Comparison of ENCODE assay signal across 8 mouse cellular contexts in the genomic region with DNA sequence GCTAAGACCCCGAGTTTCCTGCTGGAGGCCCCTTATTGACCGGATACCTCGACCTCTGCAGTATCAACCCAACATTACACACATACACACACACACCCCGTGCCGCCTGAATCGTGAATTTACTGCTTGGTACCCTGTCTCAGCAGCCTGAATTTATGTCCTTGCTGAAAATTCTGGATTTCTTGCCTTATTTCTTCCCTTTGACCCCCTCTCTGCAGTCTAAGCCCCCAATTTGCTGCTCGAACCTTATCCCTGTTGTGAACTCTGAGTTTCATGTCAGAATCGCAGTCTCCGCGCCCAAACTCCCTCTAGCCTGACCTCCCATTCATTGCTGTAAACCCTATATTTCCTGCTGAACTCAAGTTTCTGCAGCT. TPM values are rescaled to one million over a fixed set of nuclear protein-coding genes. Genes with fewer than 3 reads are reported as not detected.
A peak's percentile ranks its signal among the peaks of the same experiment; 100 is the strongest.
DNase-seq lines count a peak whose midpoint lies in the region; ATAC-seq and TF ChIP-seq lines count a peak whose summit lies in the region.

No protein-coding gene starts in this region.

- no peaks in the 10 kb centered on the region for H3K9me3 ChIP-seq in embryonic facial prominence, embryonic 13.5 days
- H3K9me3 ChIP-seq in intestine, embryonic 14.5 days (ENCODE audit: control insufficient read depth, low read length): no peaks in the 10 kb centered on the region
- no peaks in the 10 kb centered on the region for H3K9me3 ChIP-seq in neural tube, embryonic 12.5 days

- intact Hi-C loops in left cerebral cortex, adult 2 months (cut with DNase I): loop anchor here (2.0 kb wide), 1 partner anchor 18 kb away; no protein-coding TSS in a partner anchor
- intact Hi-C loops in left cerebral cortex, postnatal 10 days (cut with DNase I): no loop called here
- intact Hi-C loops in left cerebral cortex, postnatal 36 days (cut with DNase I): no loop called here

- H3K27me3 ChIP-seq in embryonic facial prominence, embryonic 13.5 days: no peaks in the 10 kb centered on the region
- H3K27me3 ChIP-seq in intestine, embryonic 14.5 days (replicated peaks; ENCODE audit: control insufficient read depth, insufficient read depth, low read length): no peaks in the 10 kb centered on the region
- no peaks in the 10 kb centered on the region for H3K27me3 ChIP-seq in neural tube, embryonic 12.5 days (replicated peaks)

- WGBS in embryonic facial prominence, embryonic 13.5 days: 3% methylated on average over 10 of the region's 10 CpGs
- 3% methylated on average over 10 of the region's 10 CpGs for WGBS in intestine, embryonic 14.5 days
- 13% methylated on average over 10 of the region's 10 CpGs for WGBS in neural tube, embryonic 12.5 days

- peak overlapping the region; percentile 94 for H3K9ac ChIP-seq in embryonic facial prominence, embryonic 13.5 days
- peak overlapping the region; percentile 84 for H3K9ac ChIP-seq in intestine, embryonic 14.5 days (ENCODE audit: low read length)
- peak overlapping the region; percentile 96 for H3K9ac ChIP-seq in neural tube, embryonic 12.5 days

- peak overlapping the region; percentile 87 for H3K4me2 ChIP-seq in embryonic facial prominence, embryonic 13.5 days
- H3K4me2 ChIP-seq in intestine, embryonic 14.5 days (ENCODE audit: low read length): peak overlapping the region; percentile 60
- H3K4me2 ChIP-seq in neural tube, embryonic 12.5 days (replicated peaks): peak overlapping the region; percentile 93

- peak overlapping the region; percentile 96 for H3K27ac ChIP-seq in left cerebral cortex, adult 2 months
- peak overlapping the region; percentile 97 for H3K27ac ChIP-seq in embryonic facial prominence, embryonic 13.5 days
- peak overlapping the region; percentile 90 for H3K27ac ChIP-seq in intestine, embryonic 14.5 days (ENCODE audit: low read depth)
- H3K27ac ChIP-seq in neural tube, embryonic 12.5 days: peak overlapping the region; percentile 84; the same call in 1 of the 2 replicates

- peaks cover 48% of the 10 kb centered on the region for H3K4me1 ChIP-seq in embryonic facial prominence, embryonic 13.5 days
- peaks cover 23% of the 10 kb centered on the region for H3K4me1 ChIP-seq in intestine, embryonic 14.5 days (replicated peaks; ENCODE audit: control insufficient read depth, insufficient read depth, low read length)
- H3K4me1 ChIP-seq in neural tube, embryonic 12.5 days: peaks cover 41% of the 10 kb centered on the region

- peaks cover 31% of the 10 kb centered on the region for H3K36me3 ChIP-seq in embryonic facial prominence, embryonic 13.5 days
- peaks cover 35% of the 10 kb centered on the region for H3K36me3 ChIP-seq in intestine, embryonic 14.5 days (ENCODE audit: control insufficient read depth, insufficient read depth, low read length)
- H3K36me3 ChIP-seq in neural tube, embryonic 12.5 days: peaks cover 20% of the 10 kb centered on the region

- peak overlapping the region; percentile 84 for H3K4me3 ChIP-seq in left cerebral cortex, adult 2 months
- peak overlapping the region; percentile 87 for H3K4me3 ChIP-seq in embryonic facial prominence, embryonic 13.5 days
- H3K4me3 ChIP-seq in intestine, embryonic 14.5 days (ENCODE audit: low read depth, low read length): peak overlapping the region; percentile 74
- peak overlapping the region; percentile 88 for H3K4me3 ChIP-seq in neural tube, embryonic 12.5 days

- TF ChIP-seq CTCF in left cerebral cortex, adult 2 months (IDR thresholded peaks at IDR 0.05): no peak

- DNase-seq in left cerebral cortex, adult 2 months (ENCODE audit: extremely low spot score in 1 of 2, low spot score in 2 of 2): no peak
- no peak for DNase-seq in left cerebral cortex, postnatal 10 days (ENCODE audit: extremely low spot score in 1 of 2, low spot score in 2 of 2)
- DNase-seq in intestine, embryonic 14.5 days (ENCODE audit: low spot score): no peak
- DNase-seq in layer of hippocampus, adult 9-10 months (ENCODE audit: low spot score): no peak
- no peak for DNase-seq in right cerebral cortex, postnatal 36 days (ENCODE audit: low spot score in 2 of 2)
- DNase-seq in left cerebral cortex, postnatal 36 days (ENCODE audit: low spot score in 2 of 2): no peak

- no peak for ATAC-seq in embryonic facial prominence, embryonic 13.5 days (ENCODE audit: insufficient number of reproducible peaks, insufficient read depth, low FRiP score, low TSS enrichment, low read depth)
- ATAC-seq in intestine, embryonic 14.5 days (replicated peaks; ENCODE audit: low FRiP score, low TSS enrichment, low read depth): no peak
- no peak for ATAC-seq in neural tube, embryonic 12.5 days (ENCODE audit: low FRiP score, low read depth)

RNA-seq across cellular contexts. Expression of a gene that starts 0.9 kb away (rescaled TPM):
- 10 to 100 TPM; 37.8 to 43.3 TPM for total RNA-seq in left cerebral cortex, adult 2 months (2021)
- 10 to 100 TPM; 43.5 to 45.3 TPM for total RNA-seq in left cerebral cortex, postnatal 10 days (2021)
- polyA plus RNA-seq in embryonic facial prominence, embryonic 13.5 days (2015; fragmentation: Nextera tagmentation; extraction: Ambion mirVana): 96.1 and 97.6 TPM in 2 replicates
- polyA plus RNA-seq in intestine, embryonic 14.5 days (2014; fragmentation: Nextera tagmentation; extraction: Ambion mirVana): 61.3 and 66.5 TPM in 2 replicates
- polyA plus RNA-seq in neural tube, embryonic 12.5 days (2016; fragmentation: Nextera tagmentation; extraction: Ambion mirVana): 52.1 and 54.6 TPM in 2 replicates
- total RNA-seq in left cerebral cortex, postnatal 36 days (2021): 10 to 100 TPM; 35.9 to 43.8 TPM

RNA-seq across cellular contexts. Expression of a gene that starts 21.8 kb away (rescaled TPM):
- total RNA-seq in left cerebral cortex, adult 2 months (2021): 100 to 1,000 TPM; 194 to 206 TPM
- total RNA-seq in left cerebral cortex, postnatal 10 days (2021): 100 to 1,000 TPM; 142 to 161 TPM
- 266 and 299 TPM in 2 replicates for polyA plus RNA-seq in embryonic facial prominence, embryonic 13.5 days (2015; fragmentation: Nextera tagmentation; extraction: Ambion mirVana)
- polyA plus RNA-seq in intestine, embryonic 14.5 days (2014; fragmentation: Nextera tagmentation; extraction: Ambion mirVana): 453 and 498 TPM in 2 replicates
- 214 and 227 TPM in 2 replicates for polyA plus RNA-seq in neural tube, embryonic 12.5 days (2016; fragmentation: Nextera tagmentation; extraction: Ambion mirVana)
- 100 to 1,000 TPM; 185 to 213 TPM for total RNA-seq in left cerebral cortex, postnatal 36 days (2021)

RNA-seq across cellular contexts. Expression of a gene that starts 33.7 kb away (rescaled TPM):
- total RNA-seq in left cerebral cortex, adult 2 months (2021): 10 to 100 TPM; 16.6 to 23.3 TPM
- total RNA-seq in left cerebral cortex, postnatal 10 days (2021): 10 to 100 TPM; 25.9 to 26.0 TPM
- polyA plus RNA-seq in embryonic facial prominence, embryonic 13.5 days (2015; fragmentation: Nextera tagmentation; extraction: Ambion mirVana): 27.2 and 33.6 TPM in 2 replicates
- polyA plus RNA-seq in intestine, embryonic 14.5 days (2014; fragmentation: Nextera tagmentation; extraction: Ambion mirVana): 34.1 and 61.2 TPM in 2 replicates
- polyA plus RNA-seq in neural tube, embryonic 12.5 days (2016; fragmentation: Nextera tagmentation; extraction: Ambion mirVana): 37.9 and 38.6 TPM in 2 replicates
- 10 to 100 TPM; 22.5 to 43.9 TPM for total RNA-seq in left cerebral cortex, postnatal 36 days (2021)

RNA-seq across cellular contexts. Expression of a gene that starts 34.1 kb away (rescaled TPM):
- 10 to 100 TPM; 87.4 to 90.3 TPM for total RNA-seq in left cerebral cortex, adult 2 months (2021)
- 10 to 100 TPM; 95.2 to 98.6 TPM for total RNA-seq in left cerebral cortex, postnatal 10 days (2021)
- polyA plus RNA-seq in embryonic facial prominence, embryonic 13.5 days (2015; fragmentation: Nextera tagmentation; extraction: Ambion mirVana): 66.0 and 70.6 TPM in 2 replicates
- 42.3 and 45.7 TPM in 2 replicates for polyA plus RNA-seq in intestine, embryonic 14.5 days (2014; fragmentation: Nextera tagmentation; extraction: Ambion mirVana)
- 66.6 TPM in 2 replicates for polyA plus RNA-seq in neural tube, embryonic 12.5 days (2016; fragmentation: Nextera tagmentation; extraction: Ambion mirVana)
- total RNA-seq in left cerebral cortex, postnatal 36 days (2021): 10 to 100 TPM; 71.7 to 99.0 TPM

RNA-seq across cellular contexts. Expression of a gene that starts 47.9 kb away (rescaled TPM):
- 1 to 10 TPM; 6.8 to 7.2 TPM for total RNA-seq in left cerebral cortex, adult 2 months (2021)
- total RNA-seq in left cerebral cortex, postnatal 10 days (2021): 10 to 100 TPM; 18.4 to 19.1 TPM
- polyA plus RNA-seq in embryonic facial prominence, embryonic 13.5 days (2015; fragmentation: Nextera tagmentation; extraction: Ambion mirVana): 26.8 and 38.8 TPM in 2 replicates
- polyA plus RNA-seq in intestine, embryonic 14.5 days (2014; fragmentation: Nextera tagmentation; extraction: Ambion mirVana): 10.2 and 12.2 TPM in 2 replicates
- 47.9 and 48.0 TPM in 2 replicates for polyA plus RNA-seq in neural tube, embryonic 12.5 days (2016; fragmentation: Nextera tagmentation; extraction: Ambion mirVana)
- 1 to 10 TPM; 8.9 to 9.0 TPM for total RNA-seq in left cerebral cortex, postnatal 36 days (2021)
